Mouse (Mus musculus): ENCODE results near the gene Napa.

DNA sequence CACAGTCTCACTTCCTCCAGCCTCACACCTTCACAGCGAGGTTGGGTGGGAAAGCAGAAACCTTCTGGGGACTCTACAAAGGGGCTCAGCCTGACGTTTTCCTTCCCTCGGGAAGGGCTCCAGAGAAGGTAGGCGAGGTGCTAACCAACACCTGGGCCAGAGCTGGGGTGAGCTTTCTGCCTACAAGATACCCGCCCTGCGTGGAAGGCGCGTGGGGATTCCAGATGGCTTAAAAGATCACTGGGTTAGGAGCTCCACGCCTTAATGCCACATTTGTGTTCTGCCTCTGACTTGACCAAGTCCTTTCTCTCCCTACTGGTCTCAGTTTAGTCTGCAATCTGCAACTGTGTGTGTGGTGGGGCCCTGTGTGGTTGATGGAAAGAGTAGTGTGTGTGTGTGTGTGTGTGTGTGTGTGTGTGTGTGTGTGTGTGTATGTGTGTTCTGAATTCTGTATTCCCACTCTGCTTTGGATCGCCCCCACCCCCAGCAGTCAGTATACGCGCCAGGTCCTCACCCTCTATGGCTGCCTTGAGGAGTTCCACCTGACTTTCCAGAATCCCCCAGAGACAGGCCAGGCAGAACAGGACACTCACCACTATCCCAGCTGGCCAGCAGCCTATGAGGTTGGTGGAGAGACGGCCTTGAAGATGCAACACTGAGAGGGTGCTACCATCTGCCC lies 32.8 kb downstream of the Napa start:
- TF ChIP-seq CTCF (IDR thresholded peaks at IDR 0.05; ENCODE audit: low read depth) (no peak), EP300 (IDR thresholded peaks at IDR 0.05; ENCODE audit: low read depth) (no peak)
